Mouse (Mus musculus): ENCODE results near the gene Eri3. TPM values are rescaled to one million over a fixed set of nuclear protein-coding genes. Genes with fewer than 3 reads are reported as not detected.

Gene Eri3
- 55.2 TPM for polyA plus RNA-seq (2014; fragmentation: Illumina TruSeq; extraction: RNeasy Lipid Tissue Mini Kit (QIAGEN cat#74804); ENCODE audit: low read depth, low replicate concordance)

GRCm38 (mm10) chr4:117550140-117550851 lies at the start of gene Eri3:
TSS of gene Eri3 (plus strand) at chr4:117550365.

DNA sequence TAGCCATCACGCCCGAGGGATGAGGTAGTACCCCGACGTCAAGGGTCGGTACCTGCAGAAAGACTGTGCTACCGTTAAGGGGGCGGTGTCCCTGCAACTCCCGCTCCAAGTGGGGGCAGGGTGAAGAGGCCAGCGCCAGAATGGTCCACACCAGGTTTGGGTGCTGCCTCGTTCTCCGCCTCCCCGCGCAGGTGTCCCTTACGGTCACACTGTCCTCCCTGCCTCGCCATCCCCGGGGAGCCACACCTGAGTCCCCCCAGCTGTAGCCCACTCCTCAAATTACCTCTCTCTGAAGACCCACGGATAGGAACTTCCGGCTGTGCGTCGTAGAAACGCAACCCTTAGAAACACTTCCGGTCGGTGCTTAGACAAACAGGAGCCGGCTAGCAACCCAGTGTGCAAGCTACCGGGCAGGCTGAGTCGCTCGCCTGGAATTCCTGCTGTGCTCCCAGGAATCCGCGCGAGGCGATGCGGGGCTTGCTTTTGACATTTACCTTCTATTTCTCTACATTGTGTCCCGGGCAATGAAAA lies 131.8 kb downstream of the Eri3 start, which contains the start of gene Dmap1:
Gene Dmap1 (minus strand): TSS at position 343 of the 531 bp plus-strand sequence.

Other genes with a start within 250 kb of the Eri3 start
- 69.6 TPM for gene Rnf220, start 53.3 kb upstream of the Eri3 start, polyA plus RNA-seq (2014; fragmentation: Illumina TruSeq; extraction: RNeasy Lipid Tissue Mini Kit (QIAGEN cat#74804); ENCODE audit: low read depth, low replicate concordance)
- gene Dmap1, start 131.9 kb downstream of the Eri3 start, polyA plus RNA-seq (2014; fragmentation: Illumina TruSeq; extraction: RNeasy Lipid Tissue Mini Kit (QIAGEN cat#74804); ENCODE audit: low read depth, low replicate concordance): 20.5 TPM
- not detected for gene Gm12845, start 174.0 kb downstream of the Eri3 start, polyA plus RNA-seq (2014; fragmentation: Illumina TruSeq; extraction: RNeasy Lipid Tissue Mini Kit (QIAGEN cat#74804); ENCODE audit: low read depth, low replicate concordance)
- 0.40 TPM for gene Klf17, start 215.3 kb downstream of the Eri3 start, polyA plus RNA-seq (2014; fragmentation: Illumina TruSeq; extraction: RNeasy Lipid Tissue Mini Kit (QIAGEN cat#74804); ENCODE audit: low read depth, low replicate concordance)

Data from adipose tissue, adult 10 weeks (tissue).